Mouse (Mus musculus) ES-Bruce4 (cell line): ENCODE results near the gene Cnn3.

Experiments
- CTCF ChIP-seq: IDR thresholded peaks from one replicate; pipeline ENCODE4 v1.8.1; 2011; ENCODE audit warnings: low read depth, low read length
- EP300 ChIP-seq: IDR thresholded peaks from 2 replicates; pipeline ENCODE4 v1.6.1; 2011; ENCODE audit warnings: low read depth, low read length; ENCODE audit not compliant: insufficient read depth

GRCm38 (mm10) chr3:121433359-121433758 is 7.1 kb downstream of the Cnn3 start:
- no peak for TF ChIP-seq CTCF
- TF ChIP-seq EP300, result no peak
